Mouse (Mus musculus) left cerebral cortex, adult 9 months (tissue): ENCODE measurements around the gene Vps33a.
"Not testable (repeated sequence)": the region's sequence is repeated elsewhere in the genome, so short reads cannot be mapped to it uniquely, and the experiment has no call there.

Experiments
- DNase-seq, 2 experiments: peaks; one replicate each; pipeline ENCODE4 v3.0.0; 2022; ENCODE audit warnings: low spot score in 2 of 2

Gene Vps33a

GRCm38 (mm10) chr5:123524393-123524750 is 48.5 kb downstream of the Vps33a start:
- DNase-seq = no peak

- DNase-seq = peak; percentile 94 to 97
Observed at GRCm38 (mm10) chr5:123523692-123524392, 49.0 kb downstream of the Vps33a start, which contains the start of gene Diablo. TSS of gene Diablo (minus strand) at chr5:123524176.

- DNase-seq = no peak
Observed at GRCm38 (mm10) chr5:123522166-123522565, 50.7 kb downstream of the Vps33a start.

- DNase-seq = no peak
Observed at GRCm38 (mm10) chr5:123521621-123522020, 51.2 kb downstream of the Vps33a start.

- no peak for DNase-seq
Observed at GRCm38 (mm10) chr5:123520666-123521065, 52.2 kb downstream of the Vps33a start.

- no peak for DNase-seq
Observed at GRCm38 (mm10) chr5:123514871-123515270, 58.0 kb downstream of the Vps33a start.

GRCm38 (mm10) chr5:123512102-123512501 is 60.7 kb downstream of the Vps33a start:
- no peak for DNase-seq

GRCm38 (mm10) chr5:123511426-123511825 is 61.4 kb downstream of the Vps33a start:
- not testable (repeated sequence) for DNase-seq

GRCm38 (mm10) chr5:123510160-123510559 is 62.7 kb downstream of the Vps33a start, which contains the start of gene B3gnt4:
TSS of gene B3gnt4 (plus strand) at chr5:123510460.
- no peak for DNase-seq

- no peak for DNase-seq
Observed at GRCm38 (mm10) chr5:123508921-123509320, 63.9 kb downstream of the Vps33a start.

- DNase-seq = peak in 1 of 2 experiments; percentile 73
Observed at GRCm38 (mm10) chr5:123507936-123508723, 64.7 kb downstream of the Vps33a start.

GRCm38 (mm10) chr5:123501973-123502372 is 70.9 kb downstream of the Vps33a start:
- DNase-seq = no peak

- DNase-seq = peak in 1 of 2 experiments; percentile 65
Observed at GRCm38 (mm10) chr5:123499717-123500116, 73.1 kb downstream of the Vps33a start.

- no peak for DNase-seq
Observed at GRCm38 (mm10) chr5:123489935-123490334, 82.9 kb downstream of the Vps33a start.

GRCm38 (mm10) chr5:123489112-123489785 is 83.6 kb downstream of the Vps33a start, which contains the start of the genes Lrrc43 and Il31:
TSS of gene Lrrc43 (plus strand) at chr5:123489305.
TSS of gene Il31 (minus strand) at chr5:123489489.
- no peak for DNase-seq

- DNase-seq = no peak
Observed at GRCm38 (mm10) chr5:123487659-123488395, 85.0 kb downstream of the Vps33a start.
